Mouse (Mus musculus) liver, embryonic 14.5 days (tissue): ENCODE data around the gene Aagab.

Experiments
- CTCF ChIP-seq: IDR thresholded peaks from 2 replicates; pipeline ENCODE4 v1.5.1; 2016; ENCODE audit warnings: antibody characterized with exemption, low read depth, control low read depth
- EP300 ChIP-seq: IDR thresholded peaks from 2 replicates; pipeline ENCODE4 v1.6.1; 2016; ENCODE audit warnings: antibody characterized with exemption, low read depth

- TF ChIP-seq CTCF (no peak), EP300 (no peak)
Observed at GRCm38 (mm10) chr9:63581778-63582177, 20.7 kb upstream of the Aagab start.
